Mouse (Mus musculus) small intestine, adult 2 months (tissue): Measurements from ENCODE around the gene Cryge. TPM values are rescaled to one million over a fixed set of nuclear protein-coding genes. Genes with fewer than 3 reads are reported as not detected.

Experiments used
- H3K27ac ChIP-seq: fragments of 200-500 bp; 2 replicates; pipeline ENCODE4 v1.5.1; 2012; ENCODE audit warnings: low read depth, low read length, control low read depth, inconsistent platforms; ENCODE audit not compliant: insufficient read depth
- H3K27me3 ChIP-seq: fragments of 200-500 bp; 2 replicates; pipeline ENCODE4 v1.6.1; 2012; ENCODE audit warnings: mild to moderate bottlenecking, moderate library complexity, low read length, inconsistent platforms; ENCODE audit not compliant: control insufficient read depth, insufficient read depth
- H3K36me3 ChIP-seq: fragments of 200-500 bp; 2 replicates; pipeline ENCODE4 v1.6.1; 2012; ENCODE audit warnings: mild to moderate bottlenecking, low read length, control low read depth, inconsistent platforms; ENCODE audit not compliant: control insufficient read depth, insufficient read depth
- H3K4me1 ChIP-seq: fragments of 200-500 bp; 2 replicates; pipeline ENCODE4 v1.6.1; 2012; ENCODE audit warnings: low read length, inconsistent platforms, mixed read lengths; ENCODE audit not compliant: control insufficient read depth, insufficient read depth, insufficient read length
- H3K4me3 ChIP-seq: fragments of 200-500 bp; 2 replicates; pipeline ENCODE4 v1.5.1; 2012; ENCODE audit warnings: low read depth, mild to moderate bottlenecking, control low read depth, inconsistent platforms, low read length, moderate library complexity
- CTCF ChIP-seq: fragments of 200-500 bp; IDR thresholded peaks from 2 replicates; pipeline ENCODE4 v1.5.1; 2012; ENCODE audit warnings: low read depth, mild to moderate bottlenecking, control low read depth, inconsistent platforms, low read length, moderate library complexity, mixed read lengths; ENCODE audit not compliant: insufficient replicate concordance, insufficient read length; ENCODE audit errors: extremely low read depth
- POLR2A ChIP-seq: fragments of 200-500 bp; IDR thresholded peaks from 2 replicates; pipeline ENCODE4 v1.6.1; 2012; ENCODE audit warnings: low read depth, mild to moderate bottlenecking, control low read depth, inconsistent platforms, low read length, moderate library complexity
- WGBS: fragments of 180-500 bp; shearing (Covaris S2); methylation state at CpG from one replicate; pipeline ENCODE4 v1.1.7; 2018; 5-methylcytosine and 5-hydroxymethylcytosine counted together
- polyA plus RNA-seq: library from polyadenylated mRNA; depleted of rRNA; stranded (reverse); fragments of >200 nt; gene quantifications from 2 replicates; pipeline ENCODE4 v1.2.3, GENCODE M21; 2012

The Cryge gene
- polyA plus RNA-seq, 1 experiment: not detected

DNA sequence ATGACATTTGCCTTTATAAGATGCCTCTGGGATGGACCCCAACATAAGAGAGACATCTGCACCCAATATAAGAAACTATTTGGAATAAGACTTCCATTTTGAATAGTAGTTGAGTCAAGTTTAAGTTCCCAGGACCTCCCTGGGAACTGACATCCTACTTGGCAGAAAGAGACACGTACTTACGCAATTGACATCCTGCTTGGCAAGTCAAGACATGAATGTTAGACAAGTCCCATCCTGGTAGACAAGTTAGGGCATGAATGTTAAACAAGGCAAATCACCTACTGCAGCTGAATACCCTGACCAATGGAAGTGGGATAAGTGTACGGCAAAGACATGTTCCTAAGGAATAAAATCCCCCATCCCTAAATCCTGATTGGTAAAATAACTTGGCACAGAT, 9.1 kb downstream of the Cryge start:
- Histone ChIP-seq H3K4me1 (no peaks in the 10 kb centered on the region), H3K27me3 (no peaks in the 10 kb centered on the region; the same call in 1 of the 2 replicates), H3K27ac (no peak overlapping the region), H3K36me3 (no peaks in the 10 kb centered on the region), H3K4me3 (no peak overlapping the region)
- no peak for TF ChIP-seq POLR2A
- TF ChIP-seq CTCF: no peak
- WGBS: 95% methylated on average over 3 of the region's 3 CpGs

- Histone ChIP-seq H3K4me3 (no peak overlapping the region), H3K4me1 (no peaks in the 10 kb centered on the region), H3K36me3 (no peaks in the 10 kb centered on the region), H3K27me3 (no peaks in the 10 kb centered on the region; the same call in 1 of the 2 replicates), H3K27ac (no peak overlapping the region)
- TF ChIP-seq CTCF (no peak), POLR2A (no peak)
- 60% methylated on average over 6 of the region's 6 CpGs for WGBS
Measured at GRCm38 (mm10) chr1:65040806-65041205, 10.1 kb downstream of the Cryge start.

GRCm38 (mm10) chr1:65039679-65040078, 11.3 kb downstream of the Cryge start:
- H3K36me3 ChIP-seq: no peaks in the 10 kb centered on the region
- no peak overlapping the region for H3K27ac ChIP-seq
- TF ChIP-seq POLR2A (no peak), CTCF (no peak)
- no peaks in the 10 kb centered on the region for H3K4me1 ChIP-seq
- no peaks in the 10 kb centered on the region; the same call in 1 of the 2 replicates for H3K27me3 ChIP-seq
- H3K4me3 ChIP-seq: no peak overlapping the region
- 74% methylated on average over 3 of the region's 3 CpGs for WGBS

- H3K4me1 ChIP-seq: no peaks in the 10 kb centered on the region
- TF ChIP-seq POLR2A (no peak), CTCF (no peak)
- no peak overlapping the region for H3K27ac ChIP-seq
- 35% methylated on average over 2 of the region's 2 CpGs for WGBS
- H3K4me3 ChIP-seq: no peak overlapping the region
- no peaks in the 10 kb centered on the region for H3K27me3 ChIP-seq
- H3K36me3 ChIP-seq: no peaks in the 10 kb centered on the region
Measured at GRCm38 (mm10) chr1:65037542-65037941, 13.4 kb downstream of the Cryge start.

- Histone ChIP-seq H3K27me3 (no peaks in the 10 kb centered on the region), H3K27ac (no peak overlapping the region), H3K36me3 (no peaks in the 10 kb centered on the region), H3K4me3 (no peak overlapping the region), H3K4me1 (no peaks in the 10 kb centered on the region)
- TF ChIP-seq CTCF: no peak
- no peak for TF ChIP-seq POLR2A
- 14% methylated on average over 3 of the region's 3 CpGs for WGBS
Measured at GRCm38 (mm10) chr1:65035513-65035912, 15.4 kb downstream of the Cryge start.

DNA sequence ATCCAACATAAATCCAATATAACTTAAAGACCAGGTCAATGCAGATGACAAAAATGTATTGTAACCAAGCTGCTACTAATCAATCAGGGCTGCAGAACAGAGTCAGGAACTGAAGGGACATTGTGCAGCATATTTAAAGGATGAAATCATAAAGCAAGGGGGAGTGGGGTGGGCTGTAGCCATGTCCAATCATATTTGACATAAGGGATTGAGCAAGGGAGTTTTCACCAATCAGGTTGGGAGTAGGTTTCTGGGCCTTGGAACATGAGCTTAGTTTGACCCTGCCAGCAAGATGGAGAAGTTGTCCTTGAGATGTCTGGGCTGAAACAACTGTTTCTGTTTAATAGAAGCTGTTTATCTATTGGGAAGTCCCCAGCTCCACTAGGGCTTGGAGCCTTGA, 18.3 kb downstream of the Cryge start, which contains the start of gene Akr1cl:
TSS of gene Akr1cl (minus strand) at position 119 of the 400 bp plus-strand sequence.
- H3K4me1 ChIP-seq: no peaks in the 10 kb centered on the region
- no peaks in the 10 kb centered on the region for H3K36me3 ChIP-seq
- no peak within 1 kb of the TSS for H3K4me3 ChIP-seq
- H3K27ac ChIP-seq: no peak within 1 kb of the TSS
- TF ChIP-seq POLR2A (no peak), CTCF (no peak)
- no peaks in the 10 kb centered on the region for H3K27me3 ChIP-seq

DNA sequence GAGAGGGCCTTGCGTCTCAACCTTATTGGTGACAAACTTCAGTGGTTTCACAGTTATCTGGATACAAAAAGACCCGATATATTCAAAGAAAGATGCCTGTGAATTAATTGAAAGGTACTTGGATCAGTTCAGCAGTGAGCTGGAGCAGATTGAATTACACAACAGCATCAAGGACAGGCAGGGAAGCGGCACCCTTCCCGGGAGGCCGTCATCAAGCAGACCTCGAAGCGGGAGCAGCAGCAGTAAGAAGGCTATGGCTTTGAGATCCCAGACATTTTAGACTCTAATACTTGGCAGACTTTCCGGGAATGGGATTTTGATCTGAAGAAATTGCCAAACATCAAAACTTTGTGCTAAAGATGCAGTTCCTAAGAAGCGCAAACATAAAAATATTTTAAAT, 22.7 kb downstream of the Cryge start:
- H3K4me1 ChIP-seq: no peaks in the 10 kb centered on the region
- H3K36me3 ChIP-seq: no peaks in the 10 kb centered on the region
- H3K4me3 ChIP-seq: no peak overlapping the region
- TF ChIP-seq CTCF (no peak), POLR2A (no peak)
- no peaks in the 10 kb centered on the region for H3K27me3 ChIP-seq
- 80% methylated on average over 9 of the region's 9 CpGs for WGBS
- no peak overlapping the region for H3K27ac ChIP-seq

DNA sequence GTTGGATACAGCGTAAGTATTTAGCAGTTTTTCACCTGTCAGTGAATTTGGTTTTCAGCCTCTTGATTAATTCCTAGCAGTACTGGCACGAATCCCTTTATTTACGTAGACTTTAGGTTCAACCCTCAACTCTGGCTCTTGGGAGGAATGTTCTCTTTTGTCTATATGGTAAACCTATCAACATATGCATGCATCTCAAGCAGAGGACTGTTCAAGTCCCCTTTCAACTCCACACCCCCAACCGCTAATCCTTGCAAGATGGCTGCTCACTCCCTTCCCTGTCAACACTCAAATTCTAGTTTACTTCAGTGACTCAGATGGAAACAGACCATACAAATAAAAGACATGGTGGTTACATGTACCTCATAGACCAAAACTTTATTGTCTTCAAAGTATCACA, 38.2 kb downstream of the Cryge start:
- Histone ChIP-seq H3K4me1 (no peaks in the 10 kb centered on the region), H3K27me3 (no peaks in the 10 kb centered on the region)

More for the DNA sequence above, 38.2 kb downstream of the Cryge start:
- Histone ChIP-seq H3K27ac (no peak overlapping the region), H3K36me3 (no peaks in the 10 kb centered on the region), H3K4me3 (no peak overlapping the region)
- 87% methylated on average over 4 of the region's 4 CpGs for WGBS
- TF ChIP-seq CTCF (no peak), POLR2A (no peak)
